Mouse (Mus musculus) C2C12 (cell line): ENCODE results near the gene Dner.

Experiments used
- CTCF ChIP-seq: IDR thresholded peaks from one replicate; pipeline ENCODE4 v1.5.1; 2011; ENCODE audit not compliant: control insufficient read depth, insufficient read depth, insufficient read length
- MAX ChIP-seq: IDR thresholded peaks from one replicate; pipeline ENCODE4 v1.6.1; 2011; ENCODE audit warnings: mild to moderate bottlenecking, control low read depth
- MYOD1 ChIP-seq: IDR thresholded peaks from one replicate; pipeline ENCODE4 v1.6.1; 2011; ENCODE audit warnings: low read depth; ENCODE audit not compliant: control insufficient read depth, insufficient read length
- MYOG ChIP-seq: IDR thresholded peaks from one replicate; pipeline ENCODE4 v1.6.1; 2011; ENCODE audit not compliant: control insufficient read depth, insufficient read length; ENCODE audit errors: extremely low read depth
- USF1 ChIP-seq: IDR thresholded peaks from one replicate; pipeline ENCODE4 v1.6.1; 2011; ENCODE audit warnings: low read depth, mild to moderate bottlenecking, control low read depth, moderate library complexity

- TF ChIP-seq USF1 (no peak), CTCF (no peak), MYOG (no peak), MAX (no peak), MYOD1 (no peak)
Measured at GRCm38 (mm10) chr1:84426679-84427078, 269.3 kb downstream of the Dner start.
